Mouse (Mus musculus) heart, embryonic 10.5 days (tissue): ENCODE measurements around the gene Dap. TPM values are rescaled to one million over a fixed set of nuclear protein-coding genes. Genes with fewer than 3 reads are reported as not detected.

ENCODE experiments used
- DNase-seq: peaks from one replicate; pipeline ENCODE4 v3.0.0-alpha.2; 2017; ENCODE audit warnings: low spot score
- H3K27ac ChIP-seq: fragments of 300-500 bp; sonication (generic); 2 replicates; pipeline ENCODE4 v1.5.1; 2016; ENCODE audit warnings: mild to moderate bottlenecking
- H3K27me3 ChIP-seq: fragments of 300-500 bp; sonication (generic); 2 replicates; pipeline ENCODE4 v1.6.1; 2016; ENCODE audit warnings: mild to moderate bottlenecking; ENCODE audit not compliant: poor library complexity, insufficient read depth, severe bottlenecking
- H3K36me3 ChIP-seq: fragments of 300-500 bp; sonication (generic); 2 replicates; pipeline ENCODE4 v1.6.1; 2016; ENCODE audit warnings: mild to moderate bottlenecking, moderate library complexity
- H3K4me1 ChIP-seq: fragments of 300-500 bp; sonication (generic); 2 replicates; pipeline ENCODE4 v1.6.1; 2016; ENCODE audit warnings: mild to moderate bottlenecking
- H3K4me3 ChIP-seq: fragments of 300-500 bp; sonication (generic); 2 replicates; pipeline ENCODE4 v1.5.1; 2016; ENCODE audit warnings: mild to moderate bottlenecking, moderate library complexity
- H3K9me3 ChIP-seq: fragments of 300-500 bp; sonication (generic); 2 replicates; pipeline ENCODE4 v1.6.1; 2016; ENCODE audit warnings: mild to moderate bottlenecking, moderate library complexity
- WGBS: fragments of 180-500 bp; shearing (Covaris S2); methylation state at CpG from one replicate; pipeline ENCODE4 v1.1.7; 2016; 5-methylcytosine and 5-hydroxymethylcytosine counted together
- polyA plus RNA-seq: library from polyadenylated mRNA; unstranded; fragments of >200 nt; fragmentation: Nextera tagmentation; extraction: Ambion mirVana; gene quantifications from 2 replicates; pipeline ENCODE4 v1.2.1, GENCODE M21; 2016

Gene Dap
- 38.1 and 49.2 TPM in 2 replicates for polyA plus RNA-seq

DNA sequence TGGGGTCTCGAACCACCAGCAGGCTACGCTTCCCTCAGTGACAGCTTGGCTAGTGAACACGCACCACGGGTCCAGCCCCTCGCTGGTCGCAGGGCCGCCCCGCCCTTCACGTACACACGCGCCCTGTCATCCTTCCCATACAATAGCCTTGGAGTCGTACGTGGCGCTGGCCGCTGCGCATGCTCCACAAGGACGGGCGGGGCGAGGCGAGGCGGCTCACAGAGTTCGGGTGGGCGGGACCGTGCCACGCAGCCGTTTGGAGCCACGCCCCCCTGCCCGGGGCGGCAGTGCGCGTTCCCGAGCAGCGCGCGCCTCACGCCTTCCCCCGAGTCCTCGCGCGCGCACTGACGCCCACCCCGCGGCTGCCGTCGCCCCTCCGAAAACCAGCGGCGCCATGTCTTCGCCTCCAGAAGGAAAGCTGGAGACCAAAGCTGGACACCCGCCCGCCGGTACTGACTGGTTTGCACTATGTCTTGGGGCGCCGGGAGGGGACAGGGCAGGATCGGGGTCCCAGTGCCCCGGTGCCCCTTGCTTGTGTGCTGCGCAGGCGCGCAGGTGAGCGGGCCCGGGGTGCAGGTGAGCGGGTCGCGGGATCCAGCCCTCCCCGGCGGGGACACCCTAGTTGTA is at the start of gene Dap:
Gene Dap, plus strand, starts transcription at position 180 of the 627 bp plus-strand sequence.
- Histone ChIP-seq H3K9me3 (no peaks in the 10 kb centered on the region), H3K36me3 (no peaks in the 10 kb centered on the region), H3K27ac (peak within 1 kb of the TSS; percentile 93), H3K27me3 (no peaks in the 10 kb centered on the region), H3K4me3 (peak within 1 kb of the TSS; percentile 80), H3K4me1 (peaks cover 36% of the 10 kb centered on the region; the same call in 1 of the 2 replicates)
- under 1% methylated on average over 67 of the region's 67 CpGs for WGBS
- peak; percentile 99 for DNase-seq

DNA sequence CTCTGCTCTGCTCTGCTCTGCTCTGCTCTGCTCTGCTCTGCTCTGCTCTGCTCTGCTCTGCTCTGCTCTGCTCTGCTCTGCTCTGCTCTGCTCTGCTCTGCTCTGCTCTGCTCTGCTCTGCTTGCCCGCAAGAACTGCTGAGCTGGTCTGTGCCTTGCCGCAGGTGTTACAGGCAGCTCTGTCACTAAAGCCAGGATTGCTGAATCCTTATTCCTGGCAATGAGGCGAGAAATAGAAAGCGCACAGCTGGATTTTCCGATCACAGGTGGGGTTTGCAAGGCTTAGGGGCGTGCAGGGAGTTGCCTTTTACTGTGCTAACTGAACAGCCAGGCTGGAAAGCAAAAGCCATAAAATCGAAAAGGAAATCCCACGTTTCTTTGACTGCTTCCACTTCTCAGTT is 47.5 kb upstream of the Dap start:
- Histone ChIP-seq H3K36me3 (no peaks in the 10 kb centered on the region), H3K27ac (no peak overlapping the region), H3K9me3 (no peaks in the 10 kb centered on the region), H3K4me1 (no peaks in the 10 kb centered on the region), H3K27me3 (no peaks in the 10 kb centered on the region), H3K4me3 (no peak overlapping the region)
- no peak for DNase-seq
- 56% methylated on average over 8 of the region's 8 CpGs for WGBS

DNA sequence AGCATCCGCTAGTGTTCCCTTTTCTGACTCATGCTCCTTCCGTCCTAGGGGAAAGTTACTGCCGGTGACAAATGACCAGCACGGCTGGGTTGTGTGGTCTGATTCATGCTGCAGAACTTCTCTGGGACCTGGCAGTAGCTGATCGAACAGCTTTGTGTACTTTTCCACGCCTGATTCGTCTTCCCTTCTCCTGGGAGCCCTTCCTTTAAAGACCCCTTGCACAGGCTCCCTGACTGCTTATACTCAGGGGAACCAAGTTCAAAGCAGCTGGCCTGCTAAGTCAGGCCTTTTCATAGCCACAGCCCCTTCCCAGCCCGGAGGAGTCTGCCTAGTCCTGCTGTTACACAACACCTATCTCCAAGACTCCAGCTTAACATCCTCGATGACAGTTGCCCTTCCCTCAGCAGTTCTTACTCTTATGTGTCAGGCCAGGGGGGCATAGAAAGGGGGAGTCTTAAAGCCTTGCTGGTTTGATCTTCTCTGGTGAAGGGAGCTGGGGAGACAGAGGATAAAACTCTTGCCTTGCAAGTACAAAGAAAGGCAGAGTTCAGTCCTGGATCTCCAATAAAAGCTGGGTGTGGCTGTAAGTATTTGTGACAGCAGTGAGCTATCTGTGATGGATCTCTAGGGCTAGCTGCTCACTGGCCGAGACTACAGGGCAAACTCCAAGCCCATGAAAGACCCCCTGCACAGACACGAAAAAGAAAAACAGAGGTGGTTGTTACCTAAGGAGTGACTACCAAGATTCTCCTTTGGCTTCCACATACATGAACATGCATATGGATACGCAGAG is 39.3 kb upstream of the Dap start:
- no peaks in the 10 kb centered on the region for H3K36me3 ChIP-seq
- H3K9me3 ChIP-seq: no peaks in the 10 kb centered on the region
- H3K4me1 ChIP-seq: no peaks in the 10 kb centered on the region
- no peak for DNase-seq
- 61% methylated on average over 12 of the region's 12 CpGs for WGBS
- H3K4me3 ChIP-seq: no peak overlapping the region
- H3K27ac ChIP-seq: no peak overlapping the region
- no peaks in the 10 kb centered on the region for H3K27me3 ChIP-seq

DNA sequence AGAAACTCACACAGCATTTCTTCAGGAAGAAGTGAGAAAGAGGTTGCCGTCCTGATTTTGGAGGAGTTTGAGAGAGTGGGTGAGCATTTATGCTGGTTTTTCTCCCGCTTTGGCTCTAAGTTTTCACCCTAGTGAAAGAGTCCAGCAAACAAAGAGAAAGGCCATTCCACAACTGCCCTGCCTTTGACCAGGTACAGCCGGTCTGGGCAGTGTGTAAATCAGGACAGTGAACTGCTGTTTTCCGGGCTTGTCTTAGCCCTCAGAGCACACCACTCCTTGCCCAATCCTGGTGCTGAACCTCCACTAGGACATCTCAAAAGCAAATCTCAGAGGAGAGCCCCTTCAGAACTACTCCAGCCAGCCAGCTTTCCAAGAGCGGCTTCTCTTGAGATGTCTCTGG is 38.6 kb upstream of the Dap start:
- no peak overlapping the region for H3K27ac ChIP-seq
- H3K4me1 ChIP-seq: no peaks in the 10 kb centered on the region
- H3K27me3 ChIP-seq: no peaks in the 10 kb centered on the region
- H3K4me3 ChIP-seq: no peak overlapping the region
- H3K9me3 ChIP-seq: no peaks in the 10 kb centered on the region
- DNase-seq: no peak
- 86% methylated on average over 5 of the region's 5 CpGs for WGBS
- no peaks in the 10 kb centered on the region for H3K36me3 ChIP-seq

DNA sequence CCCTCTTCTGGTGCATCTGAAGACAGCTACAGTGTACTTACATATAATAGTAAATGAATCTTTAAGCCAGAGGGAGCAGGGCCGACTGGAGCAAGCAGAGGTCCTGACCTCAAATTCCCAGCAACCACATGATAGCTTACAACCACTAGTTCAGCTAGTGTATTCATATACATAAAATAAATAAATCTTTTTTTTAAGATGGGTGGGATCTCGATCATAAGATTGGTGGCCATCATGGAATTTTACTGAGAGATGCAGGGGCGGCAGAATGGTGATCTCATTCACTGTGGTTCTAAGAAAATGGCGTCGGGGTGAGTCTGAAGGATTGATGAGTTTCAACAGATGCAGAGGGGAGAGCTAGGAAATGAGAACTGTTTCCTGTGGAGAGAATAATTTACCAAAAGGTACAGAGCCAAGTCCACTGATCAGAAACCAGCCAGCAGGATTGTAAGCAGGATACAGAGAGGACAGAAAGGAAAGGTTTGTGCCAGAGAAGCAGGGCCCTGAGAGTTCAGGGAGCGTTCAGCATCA is 37.7 kb upstream of the Dap start:
- Histone ChIP-seq H3K4me1 (no peaks in the 10 kb centered on the region), H3K27me3 (no peaks in the 10 kb centered on the region), H3K36me3 (no peaks in the 10 kb centered on the region), H3K9me3 (no peaks in the 10 kb centered on the region), H3K27ac (no peak overlapping the region), H3K4me3 (no peak overlapping the region)
- WGBS: 76% methylated on average over 6 of the region's 6 CpGs
- DNase-seq: no peak

DNA sequence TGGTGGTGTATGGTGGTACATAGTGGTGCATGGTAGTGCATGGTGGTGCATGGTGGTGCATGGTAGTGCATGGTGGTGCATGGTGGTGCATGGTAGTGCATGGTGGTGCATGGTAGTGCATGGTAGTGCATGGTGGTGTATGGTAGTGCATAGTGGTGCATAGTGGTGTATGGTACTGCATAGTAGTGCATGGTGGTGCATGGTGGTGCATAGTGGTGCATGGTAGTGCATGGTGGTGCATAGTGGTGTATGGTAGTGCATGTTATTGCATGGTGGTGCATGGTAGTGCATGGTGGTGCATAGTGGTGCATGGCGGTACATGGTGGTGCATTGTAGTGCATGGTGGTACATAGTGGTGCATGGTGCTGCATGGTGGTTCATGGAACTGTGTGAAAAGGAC is 31.6 kb upstream of the Dap start:
- no peaks in the 10 kb centered on the region; the same call in 1 of the 2 replicates for H3K4me1 ChIP-seq

DNA sequence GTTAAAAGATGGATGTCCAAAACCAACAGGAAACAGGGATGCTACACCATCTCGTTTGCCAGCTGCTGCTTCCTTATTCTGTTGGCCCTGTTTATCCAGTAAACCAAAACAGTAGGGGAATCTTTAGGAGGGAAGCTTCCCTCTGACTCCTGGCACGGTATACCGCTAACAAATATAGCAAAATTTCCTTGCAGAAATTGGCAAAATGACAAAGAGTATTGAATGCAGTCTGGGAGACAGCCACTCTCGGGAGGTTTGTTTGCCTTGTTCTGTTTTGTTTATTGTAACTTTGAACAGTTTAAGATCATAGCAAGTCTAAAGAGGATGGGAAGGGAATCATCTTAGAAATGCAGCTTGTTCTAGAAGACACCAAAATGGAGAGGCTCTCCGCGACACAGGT is 28.3 kb upstream of the Dap start:
- Histone ChIP-seq H3K27ac (no peak overlapping the region), H3K36me3 (no peaks in the 10 kb centered on the region), H3K27me3 (no peaks in the 10 kb centered on the region), H3K9me3 (no peaks in the 10 kb centered on the region), H3K4me3 (no peak overlapping the region), H3K4me1 (no peaks in the 10 kb centered on the region; the same call in 1 of the 2 replicates)
- no peak for DNase-seq
- 89% methylated on average over 6 of the region's 6 CpGs for WGBS

More for the DNA sequence above, 31.6 kb upstream of the Dap start:
- H3K27me3 ChIP-seq: no peaks in the 10 kb centered on the region
- 82% methylated on average over 1 of the region's 1 CpGs for WGBS
- no peaks in the 10 kb centered on the region for H3K9me3 ChIP-seq
- no peaks in the 10 kb centered on the region for H3K36me3 ChIP-seq
- no peak overlapping the region for H3K4me3 ChIP-seq
- no peak overlapping the region for H3K27ac ChIP-seq
- no peak for DNase-seq

DNA sequence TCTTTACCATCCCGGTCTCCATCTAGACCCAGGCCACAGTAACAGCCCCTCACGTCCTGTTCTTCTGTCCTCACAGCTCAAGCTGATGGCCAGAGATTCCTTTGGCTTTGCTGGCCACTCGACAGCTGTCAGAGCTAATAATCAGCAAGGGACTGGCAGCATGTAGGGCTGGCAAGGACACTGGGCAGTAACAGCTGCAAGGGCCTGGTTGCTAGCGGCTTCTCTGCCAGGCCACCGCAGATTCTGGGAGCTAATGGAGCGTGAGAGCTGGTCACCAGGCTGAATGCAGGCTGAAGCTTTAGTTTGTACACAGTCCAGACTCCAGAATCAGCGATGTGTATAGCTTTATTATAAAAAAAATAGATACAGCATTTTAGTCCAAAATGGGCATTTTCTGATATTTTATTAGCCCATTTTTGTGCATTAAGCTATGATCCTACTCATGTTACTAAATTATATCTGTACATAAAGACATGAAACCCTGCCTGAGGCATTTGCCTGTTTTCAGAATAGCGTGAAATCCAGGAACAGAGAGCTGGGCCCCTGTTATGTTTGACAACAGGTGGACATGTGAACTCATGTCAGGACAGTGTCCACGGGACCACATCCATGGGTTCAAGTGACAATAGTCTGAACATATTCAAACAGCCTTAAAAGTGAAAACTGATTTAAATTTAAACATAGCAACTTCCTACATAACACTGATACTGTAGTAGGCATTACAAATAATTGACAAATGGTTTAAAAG is 16.6 kb upstream of the Dap start:
- WGBS: 83% methylated on average over 9 of the region's 9 CpGs
- no peak overlapping the region for H3K27ac ChIP-seq
- DNase-seq: no peak

DNA sequence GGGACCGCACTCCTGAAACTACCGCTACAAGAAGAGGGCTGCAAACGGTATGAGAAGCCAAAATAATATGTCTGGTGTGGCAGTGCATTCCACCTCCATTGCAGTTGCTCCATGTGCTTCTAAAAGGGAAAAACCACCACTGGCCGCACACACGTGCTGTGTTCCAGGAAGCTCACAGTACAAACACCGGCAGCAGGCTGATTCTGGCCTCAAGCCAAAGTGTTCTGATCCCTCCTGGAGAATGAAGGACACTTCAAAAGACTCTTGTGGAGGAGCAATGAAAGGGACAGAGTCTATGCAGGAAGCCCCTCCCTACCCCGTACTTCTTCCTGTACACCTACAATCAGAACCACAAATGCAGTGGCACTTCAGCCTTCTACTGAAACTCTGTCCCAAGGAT is 12.2 kb upstream of the Dap start:
- no peak for DNase-seq
- Histone ChIP-seq H3K4me1 (no peaks in the 10 kb centered on the region), H3K27me3 (no peaks in the 10 kb centered on the region), H3K4me3 (no peak overlapping the region), H3K36me3 (no peaks in the 10 kb centered on the region), H3K27ac (no peak overlapping the region), H3K9me3 (no peaks in the 10 kb centered on the region)
- 74% methylated on average over 7 of the region's 7 CpGs for WGBS

More for the DNA sequence above, 16.6 kb upstream of the Dap start:
- Histone ChIP-seq H3K36me3 (no peaks in the 10 kb centered on the region), H3K9me3 (no peaks in the 10 kb centered on the region), H3K4me1 (no peaks in the 10 kb centered on the region), H3K4me3 (no peak overlapping the region), H3K27me3 (no peaks in the 10 kb centered on the region)

DNA sequence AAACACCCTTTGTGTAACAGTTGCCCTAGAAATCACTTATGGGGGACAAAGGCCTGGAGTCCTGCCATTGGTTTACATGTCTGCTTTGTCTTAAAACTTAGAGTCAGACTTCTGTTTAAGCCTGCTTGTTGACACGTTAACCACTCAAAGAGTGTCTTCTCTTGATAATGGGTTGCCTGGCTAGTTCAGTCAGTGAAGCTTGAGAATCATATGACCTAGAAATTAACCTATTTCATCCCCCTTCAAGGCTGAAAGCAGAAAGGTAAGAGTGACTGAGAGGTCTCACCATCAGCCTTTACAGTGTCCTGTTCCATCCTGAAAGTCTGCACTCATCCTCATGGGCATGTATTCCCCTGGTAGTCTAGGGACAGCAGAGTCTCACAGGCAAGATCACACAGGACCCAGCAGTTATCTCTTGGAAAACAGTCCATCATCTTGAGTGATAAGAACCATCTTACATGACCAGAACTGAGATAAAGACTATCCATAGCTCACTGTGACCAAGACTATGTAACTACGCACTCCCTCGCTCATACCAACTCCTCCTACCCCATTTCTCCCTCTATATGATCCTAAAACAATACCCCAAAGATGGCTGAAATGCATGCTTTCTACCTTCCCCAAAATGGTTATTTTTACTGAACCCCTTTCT is 10.4 kb upstream of the Dap start:
- H3K27ac ChIP-seq: no peak overlapping the region
- H3K36me3 ChIP-seq: no peaks in the 10 kb centered on the region
- 85% methylated on average over 3 of the region's 3 CpGs for WGBS
- no peak overlapping the region for H3K4me3 ChIP-seq
- no peaks in the 10 kb centered on the region for H3K9me3 ChIP-seq
- H3K27me3 ChIP-seq: no peaks in the 10 kb centered on the region
- DNase-seq: no peak
- H3K4me1 ChIP-seq: no peaks in the 10 kb centered on the region

DNA sequence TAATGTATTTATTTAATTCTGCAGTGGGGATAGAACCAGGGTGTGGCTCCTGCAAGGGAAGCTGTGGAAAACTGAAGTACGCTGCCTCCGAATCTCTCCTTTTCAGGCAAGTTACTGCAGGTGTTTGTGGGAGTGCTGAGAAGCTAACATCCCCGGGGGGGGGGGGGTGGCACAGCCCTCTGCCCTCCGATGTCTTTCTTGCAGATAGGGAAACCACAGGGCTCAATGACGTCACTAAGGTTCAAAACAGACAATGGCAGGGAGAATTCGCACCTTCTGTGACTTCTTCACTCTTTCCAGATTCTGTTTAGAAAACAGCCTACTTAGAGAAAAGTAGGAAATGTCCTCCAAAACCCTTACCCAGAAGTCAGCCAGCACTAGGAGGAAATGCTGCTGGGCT is 1.9 kb upstream of the Dap start:
- H3K4me3 ChIP-seq: no peak overlapping the region
- no peak overlapping the region for H3K27ac ChIP-seq
- H3K36me3 ChIP-seq: no peaks in the 10 kb centered on the region
- no peaks in the 10 kb centered on the region for H3K9me3 ChIP-seq
- DNase-seq: no peak
- no peaks in the 10 kb centered on the region for H3K27me3 ChIP-seq
- H3K4me1 ChIP-seq: peaks cover 18% of the 10 kb centered on the region; the same call in 1 of the 2 replicates
- WGBS: 63% methylated on average over 6 of the region's 6 CpGs

DNA sequence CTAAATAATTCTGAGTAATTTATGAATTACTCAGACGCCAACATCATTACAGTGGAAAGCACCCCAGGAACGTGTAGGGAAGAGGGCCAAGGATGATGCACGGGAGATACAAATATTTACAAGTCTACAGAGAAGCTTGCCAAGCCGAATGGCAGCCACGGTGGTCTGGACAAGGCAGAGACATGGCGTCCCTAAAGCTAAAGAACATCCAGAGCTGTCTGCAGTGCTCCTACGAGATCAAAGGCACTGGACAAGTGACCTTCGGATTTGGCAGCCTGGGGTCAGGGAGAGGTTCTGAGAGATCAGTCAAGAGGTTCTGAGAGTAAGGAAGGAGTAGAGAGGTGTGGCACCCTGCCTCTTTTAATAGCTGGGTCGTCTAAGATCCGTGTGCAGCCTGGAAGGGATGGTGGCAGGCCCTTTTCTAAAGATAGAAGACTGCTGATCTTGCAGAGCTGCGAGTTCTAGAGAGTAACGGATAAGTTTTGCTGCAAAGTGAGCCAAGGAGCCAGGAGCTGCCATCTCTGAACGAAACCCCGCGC is 449 bp upstream of the Dap start:
- no peak for DNase-seq
- WGBS: 45% methylated on average over 15 of the region's 15 CpGs
- no peaks in the 10 kb centered on the region for H3K27me3 ChIP-seq
- H3K4me3 ChIP-seq: peak overlapping the region; percentile 80
- H3K36me3 ChIP-seq: no peaks in the 10 kb centered on the region
- H3K9me3 ChIP-seq: no peaks in the 10 kb centered on the region
- peaks cover 30% of the 10 kb centered on the region; the same call in 1 of the 2 replicates for H3K4me1 ChIP-seq
- peak overlapping the region; percentile 93 for H3K27ac ChIP-seq
